ENCODE assay signal across 19 mouse cellular contexts in genomic region chr9:120546482-120546881, GRCm38 (mm10). TPM values are rescaled to one million over a fixed set of nuclear protein-coding genes. Genes with fewer than 3 reads are reported as not detected.
A peak's percentile ranks its signal among the peaks of the same experiment; 100 is the strongest.
DNase-seq lines count a peak whose midpoint lies in the region; ATAC-seq and TF ChIP-seq lines count a peak whose summit lies in the region.
"Had no signal": no experiment of that assay in that cellular context is flagged by ENCODE, and none has a peak within 500 bp of the region (broad histone marks: within the 10 kb centered on the region; RNA-seq: fewer than 3 reads in every experiment).

No protein-coding gene starts in this region.

- no peaks in the 10 kb centered on the region for H3K4me1 ChIP-seq in stomach, postnatal 0 days (replicated peaks; ENCODE audit: control insufficient read depth, insufficient read depth)
- H3K4me1 ChIP-seq in hindbrain, embryonic 10.5 days (replicated peaks) = peaks cover 32% of the 10 kb centered on the region
- H3K4me1 ChIP-seq: heart, embryonic 12.5 days had no signal

- H3K4me3 ChIP-seq in myocyte = no peak overlapping the region
- H3K4me3 ChIP-seq in stomach, postnatal 0 days (ENCODE audit: low read depth, low read length) = no peak overlapping the region
- no peak overlapping the region for H3K4me3 ChIP-seq in hindbrain, embryonic 10.5 days
- H3K4me3 ChIP-seq: forebrain, embryonic 10.5 days; heart, embryonic 12.5 days; limb, embryonic 15.5 days had no signal

- H3K79me2 ChIP-seq in myocyte (ENCODE audit: control insufficient read depth, insufficient read depth) = no peaks in the 10 kb centered on the region

- no peaks in the 10 kb centered on the region for H3K27me3 ChIP-seq in myocyte (ENCODE audit: control insufficient read depth, insufficient read depth, insufficient read length)
- H3K27me3 ChIP-seq in stomach, postnatal 0 days (ENCODE audit: control insufficient read depth, insufficient read depth, low read length) = no peaks in the 10 kb centered on the region
- peaks cover 10% of the 10 kb centered on the region for H3K27me3 ChIP-seq in hindbrain, embryonic 10.5 days (ENCODE audit: insufficient read depth, poor library complexity, severe bottlenecking)

- H3ac ChIP-seq in myocyte (ENCODE audit: control insufficient read depth, insufficient read length) = no peak overlapping the region

- no peak for TF ChIP-seq CTCF in stomach, postnatal 0 days (IDR thresholded peaks at IDR 0.05; ENCODE audit: low read depth)

- peak; percentile 30 for DNase-seq in lung, postnatal 36 days
- DNase-seq in lung, postnatal 25 days (ENCODE audit: low spot score) = no peak
- DNase-seq in stomach, postnatal 0 days (ENCODE audit: low spot score) = no peak
- no peak for DNase-seq in thymus, postnatal 25 days
- DNase-seq in hindbrain, embryonic 10.5 days (ENCODE audit: low spot score) = no peak
- DNase-seq: adrenal gland, postnatal 10 days; cerebellum, adult 11-12 months; gastrocnemius, postnatal 36 days; kidney, adult 2 months; kidney, postnatal 14 days; thymus, postnatal 14 days had no signal

- H3K27ac ChIP-seq in stomach, postnatal 0 days (replicated peaks) = peak overlapping the region; percentile 77
- no peak overlapping the region for H3K27ac ChIP-seq in hindbrain, embryonic 10.5 days
- H3K27ac ChIP-seq: limb, embryonic 15.5 days had no signal

- WGBS in stomach, postnatal 0 days = 86% methylated on average over 9 of the region's 9 CpGs
- 96% methylated on average over 9 of the region's 9 CpGs for WGBS in hindbrain, embryonic 10.5 days

- H3K4me2 ChIP-seq in myocyte (ENCODE audit: low read depth) = peak overlapping the region; percentile 81
- no peak overlapping the region for H3K4me2 ChIP-seq in stomach, postnatal 0 days (replicated peaks; ENCODE audit: low read depth)

- H3K9ac ChIP-seq in stomach, postnatal 0 days (ENCODE audit: low read length) = no peak overlapping the region
- H3K9ac ChIP-seq: heart, embryonic 12.5 days; limb, embryonic 15.5 days had no signal

- no peaks in the 10 kb centered on the region for H3K9me3 ChIP-seq in stomach, postnatal 0 days (ENCODE audit: control insufficient read depth, low read length)
- H3K9me3 ChIP-seq in hindbrain, embryonic 10.5 days = no peaks in the 10 kb centered on the region
- H3K9me3 ChIP-seq: forebrain, embryonic 10.5 days; heart, embryonic 12.5 days; limb, embryonic 15.5 days had no signal

- no peak for TF ChIP-seq POLR2A in myocyte (IDR thresholded peaks at IDR 0.05; ENCODE audit: insufficient read length, low read depth)

- ATAC-seq in granulocyte monocyte progenitor cell, adult 5-6 weeks (replicated peaks; ENCODE audit: poor library complexity, severe bottlenecking) = peak; percentile 4; the same call in 1 of the 2 replicates
- ATAC-seq in stomach, postnatal 0 days (ENCODE audit: low FRiP score, low TSS enrichment) = no peak
- ATAC-seq: hindbrain, embryonic 16.5 days had no signal

- no peaks in the 10 kb centered on the region for H3K36me3 ChIP-seq in myocyte (ENCODE audit: control insufficient read depth, insufficient read depth)
- H3K36me3 ChIP-seq in stomach, postnatal 0 days (ENCODE audit: control insufficient read depth, insufficient read depth, low read length) = no peaks in the 10 kb centered on the region
- H3K36me3 ChIP-seq in hindbrain, embryonic 10.5 days = no peaks in the 10 kb centered on the region
- H3K36me3 ChIP-seq: forebrain, embryonic 10.5 days; heart, embryonic 12.5 days; limb, embryonic 15.5 days had no signal

- TF ChIP-seq EP300 in stomach, postnatal 0 days (optimal IDR thresholded peaks at IDR 0.05) = no peak

TF ChIP-seq in myocyte, 11 proteins besides CTCF, POLR2A, EP300 and RAD21:
- no peak for TF ChIP-seq TCF12 (IDR thresholded peaks at IDR 0.05; ENCODE audit: insufficient read depth, poor library complexity, severe bottlenecking)
- no peak for TF ChIP-seq TCF3 (IDR thresholded peaks at IDR 0.05; ENCODE audit: insufficient read length, low read depth)
- no peak for TF ChIP-seq E2F4 (IDR thresholded peaks at IDR 0.05; ENCODE audit: insufficient read depth)
- TF ChIP-seq MAX (IDR thresholded peaks at IDR 0.05; ENCODE audit: low read depth) = no peak
- TF ChIP-seq MYOG (IDR thresholded peaks at IDR 0.05; ENCODE audit: control insufficient read depth in 1 of 3, insufficient read depth in 1 of 3, insufficient read length in 2 of 3, low read depth in 2 of 3) = no peak
- no peak for TF ChIP-seq SRF (IDR thresholded peaks at IDR 0.05; ENCODE audit: control insufficient read depth, insufficient read length, low read depth)
- TF ChIP-seq REST (IDR thresholded peaks at IDR 0.05; ENCODE audit: insufficient read depth, insufficient read length) = no peak
- no peak for TF ChIP-seq POLR2AphosphoS2 (IDR thresholded peaks at IDR 0.05; ENCODE audit: insufficient read length, low read depth)
- no peak for TF ChIP-seq MYOD1 (IDR thresholded peaks at IDR 0.05; ENCODE audit: control insufficient read depth in 1 of 3, insufficient read length in 2 of 3, low read depth in 2 of 3)
- TF ChIP-seq CEBPB (IDR thresholded peaks at IDR 0.05; ENCODE audit: insufficient read depth, poor library complexity, severe bottlenecking) = no peak
- TF ChIP-seq USF1 (IDR thresholded peaks at IDR 0.05; ENCODE audit: low read depth) = no peak

RNA-seq across cellular contexts. Expression of gene Entpd3, which starts 6.9 kb away (rescaled TPM):
- total RNA-seq in granulocyte monocyte progenitor cell, adult 5-6 weeks (2014; fragmentation: Nextera tagmentation) = not detected in 2 replicates
- not detected in 2 replicates for total RNA-seq in granulocyte monocyte progenitor cell, adult 5-6 weeks (2017)
- polyA plus RNA-seq in myocyte (2012; fragmentation: generic; extraction: Trizol) = 1.1 TPM
- polyA plus RNA-seq in stomach, postnatal 0 days (2015; fragmentation: Nextera tagmentation; extraction: Ambion mirVana) = 2.1 and 2.3 TPM in 2 replicates
- 0.25 and 0.41 TPM in 2 replicates for polyA plus RNA-seq in hindbrain, embryonic 10.5 days (2016; fragmentation: Nextera tagmentation; extraction: Ambion mirVana)
- total RNA-seq: gastrocnemius, postnatal 36 days; heart, postnatal 25 days; megakaryocyte-erythroid progenitor cell, adult 5-6 weeks had no signal

RNA-seq across cellular contexts. Expression of gene Rpl14, which starts 24.8 kb away (rescaled TPM):
- 1,591 and 1,842 TPM in 2 replicates for total RNA-seq in granulocyte monocyte progenitor cell, adult 5-6 weeks (2014; fragmentation: Nextera tagmentation)
- total RNA-seq in granulocyte monocyte progenitor cell, adult 5-6 weeks (2017) = 1,837 and 2,050 TPM in 2 replicates
- 1,509 TPM for polyA plus RNA-seq in myocyte (2012; fragmentation: generic; extraction: Trizol)
- polyA plus RNA-seq in stomach, postnatal 0 days (2015; fragmentation: Nextera tagmentation; extraction: Ambion mirVana) = 742 and 777 TPM in 2 replicates
- 673 and 781 TPM in 2 replicates for polyA plus RNA-seq in hindbrain, embryonic 10.5 days (2016; fragmentation: Nextera tagmentation; extraction: Ambion mirVana)

RNA-seq across cellular contexts. Expression of gene Eif1b, which starts 54.5 kb away (rescaled TPM):
- 75.6 and 84.1 TPM in 2 replicates for total RNA-seq in granulocyte monocyte progenitor cell, adult 5-6 weeks (2014; fragmentation: Nextera tagmentation)
- total RNA-seq in granulocyte monocyte progenitor cell, adult 5-6 weeks (2017) = 108 and 134 TPM in 2 replicates
- polyA plus RNA-seq in myocyte (2012; fragmentation: generic; extraction: Trizol) = 55.0 TPM
- 93.3 and 112 TPM in 2 replicates for polyA plus RNA-seq in stomach, postnatal 0 days (2015; fragmentation: Nextera tagmentation; extraction: Ambion mirVana)
- 229 and 249 TPM in 2 replicates for polyA plus RNA-seq in hindbrain, embryonic 10.5 days (2016; fragmentation: Nextera tagmentation; extraction: Ambion mirVana)
